Mouse (Mus musculus): ENCODE data around the gene Xirp1. TPM values are rescaled to one million over a fixed set of nuclear protein-coding genes. Genes with fewer than 3 reads are reported as not detected.

Gene Xirp1
- total RNA-seq, 2 experiments from 2014 or later, result 0.07 to 0.09 TPM

GRCm38 (mm10) chr9:119988304-119988703 is 35.1 kb downstream of the Xirp1 start:
- no peak for DNase-seq (ENCODE audit: low spot score in 2 of 2)

GRCm38 (mm10) chr9:119985881-119986574 is 37.4 kb downstream of the Xirp1 start:
- no peak for DNase-seq (ENCODE audit: low spot score in 2 of 2)

GRCm38 (mm10) chr9:119984536-119985011 is 38.8 kb downstream of the Xirp1 start, which contains the start of gene Csrnp1:
Gene Csrnp1, minus strand, starts transcription at chr9:119984658.
- DNase-seq (ENCODE audit: low spot score in 2 of 2), result peak in 1 of 2 experiments; percentile 17

GRCm38 (mm10) chr9:119983585-119984535 is 39.5 kb downstream of the Xirp1 start:
- peak; percentile 80 to 89 for DNase-seq (ENCODE audit: low spot score in 2 of 2)

- DNase-seq (ENCODE audit: low spot score in 2 of 2), result peak; percentile 30 to 49
These were observed 40.3 kb downstream of the Xirp1 start for GRCm38 (mm10) chr9:119982956-119983551.

GRCm38 (mm10) chr9:119982241-119982811 is 41.1 kb downstream of the Xirp1 start:
- peak; percentile 50 to 66 for DNase-seq (ENCODE audit: low spot score in 2 of 2)

GRCm38 (mm10) chr9:119981183-119982179 is 41.9 kb downstream of the Xirp1 start:
- DNase-seq (ENCODE audit: low spot score in 2 of 2), result peak; percentile 46 to 62

GRCm38 (mm10) chr9:119980770-119981182 is 42.6 kb downstream of the Xirp1 start:
- DNase-seq (ENCODE audit: low spot score in 2 of 2), result no peak

- DNase-seq (ENCODE audit: low spot score in 2 of 2), result no peak
These were observed 43.6 kb downstream of the Xirp1 start for GRCm38 (mm10) chr9:119979749-119980148.

GRCm38 (mm10) chr9:119978811-119979441 is 44.5 kb downstream of the Xirp1 start:
- peak in 1 of 2 experiments; percentile 35 for DNase-seq (ENCODE audit: low spot score in 2 of 2)

- DNase-seq (ENCODE audit: low spot score in 2 of 2), result peak in 1 of 2 experiments; percentile 19
These were observed 45.1 kb downstream of the Xirp1 start for GRCm38 (mm10) chr9:119978151-119978810.

GRCm38 (mm10) chr9:119977557-119978060 is 45.8 kb downstream of the Xirp1 start:
- DNase-seq (ENCODE audit: low spot score in 2 of 2), result peak in 1 of 2 experiments; percentile 48

- DNase-seq (ENCODE audit: low spot score in 2 of 2), result no peak
These were observed 46.5 kb downstream of the Xirp1 start for GRCm38 (mm10) chr9:119976704-119977556.

- DNase-seq (ENCODE audit: low spot score in 2 of 2), result no peak
These were observed 48.1 kb downstream of the Xirp1 start for GRCm38 (mm10) chr9:119975286-119975685.

GRCm38 (mm10) chr9:119974609-119975008 is 48.8 kb downstream of the Xirp1 start:
- peak in 1 of 2 experiments; percentile 13 for DNase-seq (ENCODE audit: low spot score in 2 of 2)

- DNase-seq (ENCODE audit: low spot score in 2 of 2), result peak; percentile 30 to 33
These were observed 49.4 kb downstream of the Xirp1 start for GRCm38 (mm10) chr9:119973869-119974520.

- peak in 1 of 2 experiments; percentile 15 for DNase-seq (ENCODE audit: low spot score in 2 of 2)
These were observed 50.1 kb downstream of the Xirp1 start for GRCm38 (mm10) chr9:119973281-119973680.

Measured in layer of hippocampus, postnatal 10 days (tissue).